Mouse (Mus musculus) liver, embryonic 11.5 days (tissue): ENCODE measurements at regions not wholly inside any gene's neighbourhood (a gene's known extent, or its start where the extent isn't known, plus 50 kb on each side); places are given as distances from the start of the nearest gene placed in this dataset.
A peak's percentile ranks its signal among the peaks of the same experiment; 100 is the strongest.

ENCODE experiments used
- ATAC-seq: fragments of 200-750 bp; cut with Nextera tagmentation; replicated peaks from 2 replicates; pipeline ENCODE4 v1.8.0; 2017; ENCODE audit warnings: moderate number of reproducible peaks, mild to moderate bottlenecking, moderate TSS enrichment, moderate library complexity; ENCODE audit not compliant: low FRiP score
- DNase-seq: peaks from one replicate; pipeline ENCODE4 v3.0.0-alpha.2; 2017; ENCODE audit warnings: low spot score
- H3K27ac ChIP-seq: fragments of 300-500 bp; sonication (generic); 2 replicates; pipeline ENCODE4 v1.5.1; 2014; ENCODE audit warnings: mild to moderate bottlenecking, low read depth, low read length, control low read depth
- H3K27me3 ChIP-seq: fragments of 300-500 bp; sonication (generic); replicated peaks from 2 replicates; pipeline ENCODE4 v1.6.1; 2014; ENCODE audit warnings: low read length, mixed read lengths; ENCODE audit not compliant: control insufficient read depth, insufficient read depth
- H3K36me3 ChIP-seq: fragments of 300-500 bp; sonication (generic); 2 replicates; pipeline ENCODE4 v1.6.1; 2014; ENCODE audit warnings: mild to moderate bottlenecking, low read length, moderate library complexity, mixed read lengths; ENCODE audit not compliant: control insufficient read depth, insufficient read depth
- H3K4me1 ChIP-seq: fragments of 300-500 bp; sonication (generic); replicated peaks from 2 replicates; pipeline ENCODE4 v1.6.1; 2014; ENCODE audit warnings: low read length, mixed read lengths; ENCODE audit not compliant: control insufficient read depth, insufficient read depth
- H3K4me2 ChIP-seq: fragments of 300-500 bp; sonication (generic); 2 replicates; pipeline ENCODE4 v1.6.1; 2014; ENCODE audit warnings: mild to moderate bottlenecking, control low read depth, moderate library complexity
- H3K4me3 ChIP-seq: fragments of 300-500 bp; sonication (generic); 2 replicates; pipeline ENCODE4 v1.5.1; 2014; ENCODE audit warnings: low read depth, low read length, control low read depth
- H3K9ac ChIP-seq: fragments of 300-500 bp; sonication (generic); 2 replicates; pipeline ENCODE4 v1.6.1; 2014; ENCODE audit warnings: low read depth, low read length, control low read depth
- H3K9me3 ChIP-seq: fragments of 300-500 bp; sonication (generic); 2 replicates; pipeline ENCODE4 v1.6.1; 2016; ENCODE audit warnings: low read length, inconsistent platforms, mixed read lengths; ENCODE audit not compliant: control insufficient read depth
- WGBS: fragments of 180-500 bp; shearing (Covaris S2); extraction: QIAGEN DNeasy Blood & Tissue Kit; methylation state at CpG from one replicate; pipeline ENCODE4 v1.1.7; 2014; 5-methylcytosine and 5-hydroxymethylcytosine counted together

DNA sequence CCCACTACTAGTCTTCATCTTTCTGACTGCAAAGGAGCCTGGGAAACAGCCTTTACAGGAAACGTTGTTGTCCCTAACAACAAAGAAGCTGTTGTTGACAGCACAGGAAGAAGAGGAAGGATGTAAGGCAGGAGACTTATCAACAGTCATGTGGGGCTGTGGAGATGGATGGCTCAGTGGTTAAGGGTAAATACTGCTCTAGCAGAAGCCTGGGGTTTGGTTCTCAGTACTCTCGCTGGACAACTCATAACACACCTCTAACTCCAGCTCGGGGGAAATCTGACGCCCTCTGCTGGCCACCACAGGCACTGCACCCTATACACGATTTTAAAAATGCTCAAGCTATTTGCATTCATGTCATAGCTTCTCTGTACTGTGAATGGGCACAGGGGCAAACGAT is 168.3 kb upstream of the Spdye4c start:
- Histone ChIP-seq H3K27ac (no peak overlapping the region), H3K9ac (no peak overlapping the region), H3K27me3 (no peaks in the 10 kb centered on the region), H3K4me3 (no peak overlapping the region), H3K36me3 (no peaks in the 10 kb centered on the region), H3K4me1 (peaks cover 14% of the 10 kb centered on the region), H3K4me2 (no peak overlapping the region), H3K9me3 (no peaks in the 10 kb centered on the region)
- WGBS: 36% methylated on average over 6 of the region's 6 CpGs
- ATAC-seq: no peak
- no peak for DNase-seq

DNA sequence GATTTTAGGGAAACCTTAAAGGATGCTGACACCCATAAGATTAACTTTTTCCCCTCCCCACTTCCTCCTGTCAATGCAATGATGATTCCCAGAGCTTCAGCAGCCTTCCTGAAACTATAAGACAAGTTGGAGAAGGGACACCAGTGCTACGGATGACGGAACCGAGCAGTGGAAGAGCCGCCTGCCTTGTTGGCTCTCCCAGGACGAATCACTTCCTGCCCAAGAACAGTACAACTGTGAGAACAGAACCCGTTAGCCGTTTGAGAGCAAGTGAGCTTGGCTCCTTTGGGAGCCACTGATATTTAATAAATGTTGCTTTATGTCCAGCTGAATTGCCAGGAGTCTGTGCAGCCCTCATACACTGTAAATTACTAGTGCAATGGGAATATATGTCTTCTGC is 166.8 kb upstream of the Spdye4c start:
- Histone ChIP-seq H3K9me3 (no peaks in the 10 kb centered on the region), H3K9ac (no peak overlapping the region), H3K4me3 (no peak overlapping the region), H3K27ac (no peak overlapping the region; the same call in 1 of the 2 replicates), H3K36me3 (no peaks in the 10 kb centered on the region), H3K27me3 (no peaks in the 10 kb centered on the region), H3K4me1 (peaks cover 27% of the 10 kb centered on the region), H3K4me2 (no peak overlapping the region)
- WGBS: 49% methylated on average over 7 of the region's 7 CpGs
- DNase-seq (no peak), ATAC-seq (no peak)

DNA sequence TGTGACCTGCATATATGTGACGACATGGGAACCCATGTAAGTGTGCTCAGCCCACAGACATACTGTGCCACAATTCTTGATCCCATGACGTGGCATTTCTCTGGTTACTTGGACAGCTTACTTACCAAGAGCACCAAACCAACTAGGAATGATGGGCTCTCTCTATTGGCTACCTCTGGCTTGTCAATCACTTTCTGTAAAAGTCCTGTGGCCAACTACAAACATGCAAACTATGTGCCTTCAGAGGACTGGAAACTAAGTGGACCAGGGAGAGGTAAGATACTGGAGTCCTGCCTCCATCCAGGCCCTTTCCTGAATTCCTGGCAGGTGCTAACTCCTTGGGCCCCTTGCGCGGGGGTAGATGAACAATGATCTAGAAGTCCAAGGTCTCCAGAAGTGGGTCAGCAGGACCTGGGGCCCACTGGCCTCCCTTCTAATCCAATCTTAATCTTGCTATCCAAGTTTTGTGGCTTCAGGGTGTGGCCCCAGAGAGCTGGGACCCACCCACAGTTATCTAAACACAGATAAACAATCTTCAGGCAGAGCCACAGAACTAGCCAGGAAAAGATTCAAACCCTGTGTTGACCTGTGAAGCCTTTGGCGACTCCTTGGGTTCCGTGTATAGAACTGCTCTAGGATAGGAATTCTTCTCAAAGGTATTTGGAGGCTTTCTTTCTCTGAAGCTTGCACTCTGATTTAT is 163.7 kb upstream of the Spdye4c start:
- 64% methylated on average over 6 of the region's 6 CpGs for WGBS
- Histone ChIP-seq H3K27ac (no peak overlapping the region), H3K27me3 (no peaks in the 10 kb centered on the region), H3K4me2 (peak overlapping the region; percentile 54), H3K9me3 (no peaks in the 10 kb centered on the region), H3K9ac (no peak overlapping the region; the same call in 1 of the 2 replicates), H3K36me3 (no peaks in the 10 kb centered on the region), H3K4me1 (peaks cover 26% of the 10 kb centered on the region), H3K4me3 (0 out of 2 replicates have a peak overlapping the region, but pooled peaks have one; percentile 25)
- ATAC-seq (no peak), DNase-seq (no peak)

DNA sequence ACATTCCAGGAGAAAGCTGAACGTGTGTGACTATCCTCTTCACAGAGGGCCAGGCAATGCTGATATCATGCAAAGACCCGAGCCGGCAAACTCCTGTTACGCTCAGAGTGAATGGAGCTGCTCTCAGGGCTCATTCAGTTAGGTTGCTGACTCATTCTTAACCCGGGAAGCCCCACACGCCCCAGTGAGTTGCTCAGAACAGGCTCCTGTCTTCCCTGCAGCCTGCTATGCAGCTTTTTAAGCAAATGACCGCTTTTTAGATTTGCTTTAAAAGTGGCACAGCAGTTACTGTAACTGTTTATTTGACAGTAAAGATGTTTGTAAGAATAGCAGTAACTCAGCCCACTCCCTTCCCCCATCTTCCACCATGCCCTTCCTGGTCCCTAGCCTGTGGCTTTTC is 162.9 kb upstream of the Spdye4c start:
- Histone ChIP-seq H3K9ac (peak overlapping the region; percentile 35), H3K4me2 (peak overlapping the region; percentile 54), H3K27ac (no peak overlapping the region), H3K36me3 (no peaks in the 10 kb centered on the region), H3K27me3 (no peaks in the 10 kb centered on the region), H3K9me3 (no peaks in the 10 kb centered on the region), H3K4me1 (peaks cover 26% of the 10 kb centered on the region), H3K4me3 (peak overlapping the region; percentile 25; the same call in 1 of the 2 replicates)
- DNase-seq (no peak), ATAC-seq (no peak; the same call in 1 of the 2 replicates)
- WGBS: 6% methylated on average over 7 of the region's 7 CpGs

DNA sequence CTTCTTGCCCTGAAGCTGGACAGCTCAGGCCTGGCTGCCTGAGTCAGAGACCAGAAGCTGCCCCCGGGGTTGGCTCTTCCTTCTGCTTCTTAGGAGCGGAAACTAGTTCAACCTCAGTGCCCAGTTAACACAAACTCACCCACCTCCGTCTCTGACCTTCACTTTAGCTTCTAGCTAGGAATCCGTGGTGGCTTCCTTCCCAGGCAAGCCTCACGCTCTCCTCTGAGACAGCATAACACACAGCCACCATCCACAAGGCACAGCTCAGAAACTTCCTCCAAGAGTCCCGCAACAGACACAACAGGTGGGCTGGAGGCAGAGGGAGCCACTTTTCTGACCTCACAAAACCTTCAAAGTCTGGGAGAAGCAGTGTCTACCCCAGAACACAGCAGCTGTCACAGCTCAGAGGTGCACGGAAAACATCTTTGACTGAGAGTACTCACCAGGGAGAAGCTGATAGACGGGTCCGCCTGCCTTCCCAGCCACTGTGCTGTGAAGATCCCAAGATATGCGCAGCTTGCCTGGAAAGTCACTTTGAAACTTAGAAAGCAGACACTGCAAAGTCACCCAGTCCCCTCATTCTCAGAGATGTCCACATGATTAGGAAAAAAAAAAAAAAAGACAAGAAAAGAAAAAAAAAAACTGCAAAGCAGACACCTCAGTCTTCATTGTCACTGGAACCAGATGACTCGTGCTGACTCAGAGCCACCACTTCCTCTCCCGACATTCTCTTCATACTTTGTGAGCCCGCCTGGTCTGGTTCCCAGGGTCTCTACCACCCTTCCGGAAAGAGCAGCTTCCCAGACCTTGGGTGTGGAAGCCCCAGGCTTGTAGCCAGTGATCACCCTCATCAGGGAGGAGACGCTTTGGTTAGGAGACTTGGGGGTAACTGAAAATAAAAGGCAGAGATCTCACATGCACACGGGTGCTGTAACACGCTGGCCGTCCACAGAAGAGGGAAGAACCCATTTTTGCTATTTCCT is 162.1 kb upstream of the Spdye4c start:
- no peak for ATAC-seq
- peak overlapping the region; percentile 54 for H3K4me2 ChIP-seq
- WGBS: 22% methylated on average over 18 of the region's 18 CpGs

DNA sequence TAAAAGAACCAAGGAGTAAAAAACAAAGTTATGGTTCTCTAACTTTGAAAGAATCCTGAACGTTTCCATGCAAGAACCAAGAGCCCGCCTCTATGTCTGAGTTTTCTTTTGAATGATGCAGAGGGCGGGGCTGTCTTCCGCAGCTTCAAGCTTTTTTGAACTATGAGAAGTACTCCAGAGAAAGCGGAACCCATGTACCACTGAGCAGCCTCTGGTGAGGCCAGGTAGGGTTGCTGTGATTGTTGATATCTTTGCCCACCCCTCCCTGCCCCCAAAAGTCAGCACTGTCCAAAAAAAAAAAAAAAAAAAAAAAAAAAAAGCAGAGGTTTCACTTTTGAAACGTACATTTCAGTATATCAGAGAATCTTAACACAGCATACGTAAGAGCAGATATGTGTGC is 161.2 kb upstream of the Spdye4c start:
- Histone ChIP-seq H3K9me3 (no peaks in the 10 kb centered on the region), H3K36me3 (no peaks in the 10 kb centered on the region), H3K4me1 (peaks cover 21% of the 10 kb centered on the region), H3K4me2 (peak overlapping the region; percentile 54), H3K27ac (peak overlapping the region; percentile 43; the same call in 1 of the 2 replicates), H3K9ac (no peak overlapping the region), H3K27me3 (no peaks in the 10 kb centered on the region), H3K4me3 (no peak overlapping the region)
- ATAC-seq (no peak), DNase-seq (no peak)
- 54% methylated on average over 7 of the region's 7 CpGs for WGBS

More for the DNA sequence above, 162.1 kb upstream of the Spdye4c start:
- Histone ChIP-seq H3K4me3 (peak overlapping the region; percentile 25), H3K27me3 (no peaks in the 10 kb centered on the region), H3K9me3 (no peaks in the 10 kb centered on the region), H3K9ac (peak overlapping the region; percentile 35; the same call in 1 of the 2 replicates), H3K36me3 (no peaks in the 10 kb centered on the region), H3K27ac (peak overlapping the region; percentile 47; the same call in 1 of the 2 replicates), H3K4me1 (peaks cover 26% of the 10 kb centered on the region)
- peak; percentile 44 for DNase-seq

DNA sequence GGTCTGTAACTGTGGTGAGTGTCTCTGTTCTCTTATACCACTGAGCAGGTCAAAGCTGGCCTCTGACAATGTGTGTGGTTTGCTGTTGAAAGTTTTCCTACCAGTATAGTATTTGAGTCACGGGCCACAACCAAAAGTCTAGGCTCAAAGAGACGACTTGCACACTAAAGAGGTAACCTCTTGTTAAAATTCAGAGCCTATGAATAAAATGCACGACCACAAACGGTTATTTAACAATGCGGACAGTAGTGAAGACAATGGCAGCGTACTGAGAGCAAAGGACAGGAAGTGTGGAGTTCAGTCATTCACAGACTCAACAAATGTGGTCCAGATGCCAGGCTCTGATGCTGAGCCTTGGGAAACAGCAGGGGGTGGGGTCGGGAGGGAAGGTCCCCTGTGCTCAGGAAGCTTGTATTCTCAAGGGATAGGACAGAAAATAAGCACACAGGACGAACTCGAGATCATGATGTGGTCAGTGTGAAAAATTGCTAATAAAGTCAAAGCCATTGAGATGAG is 160.2 kb upstream of the Spdye4c start:
- ATAC-seq (no peak), DNase-seq (no peak)
- no peaks in the 10 kb centered on the region for H3K36me3 ChIP-seq
- no peak overlapping the region for H3K9ac ChIP-seq
- no peaks in the 10 kb centered on the region for H3K27me3 ChIP-seq
- no peaks in the 10 kb centered on the region for H3K9me3 ChIP-seq
- 59% methylated on average over 9 of the region's 9 CpGs for WGBS
- H3K4me2 ChIP-seq: no peak overlapping the region
- no peak overlapping the region for H3K4me3 ChIP-seq
- peaks cover 20% of the 10 kb centered on the region for H3K4me1 ChIP-seq
- H3K27ac ChIP-seq: no peak overlapping the region

DNA sequence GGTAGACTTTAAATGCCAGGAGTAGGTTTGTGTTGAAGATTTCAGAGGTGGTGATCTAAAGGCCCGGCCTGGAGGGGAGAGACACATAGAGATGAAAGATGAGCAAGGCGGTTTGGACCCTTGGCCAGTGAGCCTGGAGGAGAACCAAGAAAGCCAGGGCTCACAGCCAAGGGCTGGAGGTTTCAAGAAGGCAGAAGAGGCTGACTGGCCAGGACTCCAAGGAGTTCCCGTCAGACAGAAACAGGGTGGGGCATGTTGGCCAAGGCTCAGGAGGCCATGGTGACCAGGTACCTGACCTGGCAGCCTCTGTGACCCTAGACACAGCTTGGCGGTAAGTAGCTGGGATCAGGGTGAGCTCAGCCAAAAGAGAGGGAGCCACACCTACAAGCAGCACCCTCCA is 159.3 kb upstream of the Spdye4c start:
- peaks cover 20% of the 10 kb centered on the region for H3K4me1 ChIP-seq
- H3K27me3 ChIP-seq: no peaks in the 10 kb centered on the region
- no peak overlapping the region for H3K4me3 ChIP-seq
- ATAC-seq (no peak), DNase-seq (no peak)
- 95% methylated on average over 4 of the region's 4 CpGs for WGBS
- H3K4me2 ChIP-seq: no peak overlapping the region
- H3K9ac ChIP-seq: no peak overlapping the region
- H3K36me3 ChIP-seq: no peaks in the 10 kb centered on the region
- no peaks in the 10 kb centered on the region for H3K9me3 ChIP-seq
- no peak overlapping the region for H3K27ac ChIP-seq
